Mouse (Mus musculus) subcutaneous adipose tissue, adult 2 months (tissue): Measurements from ENCODE around the gene Rassf1. TPM values are rescaled to one million over a fixed set of nuclear protein-coding genes. Genes with fewer than 3 reads are reported as not detected.

ENCODE experiments used
- polyA plus RNA-seq: library from polyadenylated mRNA; depleted of rRNA; stranded (reverse); fragments of >200 nt; gene quantifications from 2 replicates; pipeline ENCODE4 v1.2.3, GENCODE M21; 2012; ENCODE audit warnings: low replicate concordance; rRNA removed

Rassf1 gene
- 33.6 and 43.7 TPM in 2 replicates for polyA plus RNA-seq

GRCm38 (mm10) chr9:107551117-107551889 is at the start of gene Rassf1:
Gene Rassf1 (plus strand): TSS chr9:107551555.

GRCm38 (mm10) chr9:107533791-107534407 is 17.5 kb upstream of the Rassf1 start, which contains the start of gene Tmem115:
Gene Tmem115 (plus strand): TSS chr9:107533945.

GRCm38 (mm10) chr9:107541474-107542351 is 9.6 kb upstream of the Rassf1 start, which contains the start of the genes Cyb561d2 and Nprl2:
Gene Cyb561d2 (minus strand): TSS chr9:107542193.
Gene Nprl2 (plus strand): TSS chr9:107542226.

GRCm38 (mm10) chr9:107547026-107547425 is 4.3 kb upstream of the Rassf1 start, which contains the start of gene Zmynd10:
Gene Zmynd10 (plus strand): TSS chr9:107547298.

GRCm38 (mm10) chr9:107563029-107563581 is 11.8 kb downstream of the Rassf1 start, which contains the start of gene Tusc2:
Gene Tusc2 (plus strand): TSS chr9:107563255.

GRCm38 (mm10) chr9:107567702-107568319 is 16.5 kb downstream of the Rassf1 start, which contains the start of gene Hyal2:
Gene Hyal2 (plus strand): TSS chr9:107567945.

GRCm38 (mm10) chr9:107576357-107577107 is 25.2 kb downstream of the Rassf1 start, which contains the start of gene Hyal1:
Gene Hyal1 (plus strand): TSS chr9:107576927.

GRCm38 (mm10) chr9:107578587-107578986 is 27.2 kb downstream of the Rassf1 start, which contains the start of gene Naa80:
Gene Naa80 (plus strand): TSS chr9:107578887.

GRCm38 (mm10) chr9:107580501-107581317 is 29.4 kb downstream of the Rassf1 start, which contains the start of gene Hyal3:
Gene Hyal3 (plus strand): TSS chr9:107580818.

GRCm38 (mm10) chr9:107586974-107587832 is 35.8 kb downstream of the Rassf1 start, which contains the start of gene Ifrd2:
Gene Ifrd2 (plus strand): TSS chr9:107587642.

GRCm38 (mm10) chr9:107608741-107609432 is 57.5 kb downstream of the Rassf1 start, which contains the start of gene Sema3b:
Gene Sema3b (minus strand): TSS chr9:107609229.

Other genes starting within 250 kb of the Rassf1 start
- 32.5 and 39.1 TPM in 2 replicates for gene Hemk1, start 213.2 kb upstream of the Rassf1 start, polyA plus RNA-seq
- gene 6430571L13Rik, start 211.0 kb upstream of the Rassf1 start, polyA plus RNA-seq: 0.98 and 1.7 TPM in 2 replicates
- 0.16 and 0.81 TPM in 2 replicates for gene Cacna2d2, start 151.9 kb upstream of the Rassf1 start, polyA plus RNA-seq
- gene Tmem115, start 17.6 kb upstream of the Rassf1 start, polyA plus RNA-seq: 50.0 and 74.9 TPM in 2 replicates
- gene Cyb561d2, start 9.4 kb upstream of the Rassf1 start, polyA plus RNA-seq: 46.6 and 47.9 TPM in 2 replicates
- gene Nprl2, start 9.3 kb upstream of the Rassf1 start, polyA plus RNA-seq: 35.5 and 36.1 TPM in 2 replicates
- gene Zmynd10, start 4.3 kb upstream of the Rassf1 start, polyA plus RNA-seq: 0.17 and 0.44 TPM in 2 replicates
- gene Tusc2, start 11.7 kb downstream of the Rassf1 start, polyA plus RNA-seq: 59.6 and 62.7 TPM in 2 replicates
- 74.8 and 90.6 TPM in 2 replicates for gene Hyal2, start 16.4 kb downstream of the Rassf1 start, polyA plus RNA-seq
- 26.5 and 27.5 TPM in 2 replicates for gene Hyal1, start 25.4 kb downstream of the Rassf1 start, polyA plus RNA-seq
- gene Naa80, start 27.3 kb downstream of the Rassf1 start, polyA plus RNA-seq: 71.0 and 72.9 TPM in 2 replicates
- gene Hyal3, start 29.3 kb downstream of the Rassf1 start, polyA plus RNA-seq: 1.1 and 1.7 TPM in 2 replicates
- 34.4 and 65.7 TPM in 2 replicates for gene Ifrd2, start 36.1 kb downstream of the Rassf1 start, polyA plus RNA-seq
- 17.4 and 34.5 TPM in 2 replicates for gene Sema3b, start 57.7 kb downstream of the Rassf1 start, polyA plus RNA-seq
- 793 and 941 TPM in 2 replicates for gene Gnai2, start 83.8 kb downstream of the Rassf1 start, polyA plus RNA-seq
- 4.3 and 13.0 TPM in 2 replicates for gene Slc38a3, start 118.0 kb downstream of the Rassf1 start, polyA plus RNA-seq
- gene Gnat1, start 128.2 kb downstream of the Rassf1 start, polyA plus RNA-seq: 0.08 TPM in 1 of 2 replicates, not detected in the other
- gene Sema3f, start 158.9 kb downstream of the Rassf1 start, polyA plus RNA-seq: 70.7 and 93.8 TPM in 2 replicates
- gene Rbm5, start 219.4 kb downstream of the Rassf1 start, polyA plus RNA-seq: 75.4 and 106 TPM in 2 replicates